Mouse (Mus musculus) erythroblast, embryonic 14.5 days (primary cell): ENCODE data around the gene Cers5.

Experiments
- GATA1 ChIP-seq: IDR thresholded peaks from 2 replicates; pipeline ENCODE4 v1.6.1; 2012; ENCODE audit warnings: low read length, inconsistent platforms, mixed read lengths
- TAL1 ChIP-seq: IDR thresholded peaks from 3 replicates; pipeline ENCODE4 v1.6.1; 2012; ENCODE audit warnings: low read length, inconsistent platforms, mixed read lengths

DNA sequence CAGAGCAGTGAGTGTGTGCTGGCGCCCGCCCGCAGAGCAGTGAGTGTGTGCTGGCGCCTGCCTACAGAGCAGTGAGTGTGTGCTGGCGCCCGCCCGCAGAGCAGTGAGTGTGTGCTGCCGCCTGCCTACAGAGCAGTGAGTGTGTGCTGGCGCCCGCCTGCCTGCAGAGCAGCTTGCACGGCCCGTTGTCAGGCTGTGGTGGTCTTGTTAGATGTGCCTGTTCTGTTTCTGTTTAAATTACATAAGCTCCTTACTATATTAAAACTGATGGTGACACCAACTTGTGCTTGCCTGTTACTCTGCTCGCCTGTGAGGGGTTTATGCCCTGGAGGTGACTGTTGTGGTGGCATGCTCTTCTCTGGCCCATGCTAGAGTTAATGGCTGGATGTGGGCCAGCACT is 64.5 kb downstream of the Cers5 start:
- TF ChIP-seq TAL1 (no peak), GATA1 (no peak)
